ENCODE assay signal across 8 mouse cellular contexts in the genomic region with DNA sequence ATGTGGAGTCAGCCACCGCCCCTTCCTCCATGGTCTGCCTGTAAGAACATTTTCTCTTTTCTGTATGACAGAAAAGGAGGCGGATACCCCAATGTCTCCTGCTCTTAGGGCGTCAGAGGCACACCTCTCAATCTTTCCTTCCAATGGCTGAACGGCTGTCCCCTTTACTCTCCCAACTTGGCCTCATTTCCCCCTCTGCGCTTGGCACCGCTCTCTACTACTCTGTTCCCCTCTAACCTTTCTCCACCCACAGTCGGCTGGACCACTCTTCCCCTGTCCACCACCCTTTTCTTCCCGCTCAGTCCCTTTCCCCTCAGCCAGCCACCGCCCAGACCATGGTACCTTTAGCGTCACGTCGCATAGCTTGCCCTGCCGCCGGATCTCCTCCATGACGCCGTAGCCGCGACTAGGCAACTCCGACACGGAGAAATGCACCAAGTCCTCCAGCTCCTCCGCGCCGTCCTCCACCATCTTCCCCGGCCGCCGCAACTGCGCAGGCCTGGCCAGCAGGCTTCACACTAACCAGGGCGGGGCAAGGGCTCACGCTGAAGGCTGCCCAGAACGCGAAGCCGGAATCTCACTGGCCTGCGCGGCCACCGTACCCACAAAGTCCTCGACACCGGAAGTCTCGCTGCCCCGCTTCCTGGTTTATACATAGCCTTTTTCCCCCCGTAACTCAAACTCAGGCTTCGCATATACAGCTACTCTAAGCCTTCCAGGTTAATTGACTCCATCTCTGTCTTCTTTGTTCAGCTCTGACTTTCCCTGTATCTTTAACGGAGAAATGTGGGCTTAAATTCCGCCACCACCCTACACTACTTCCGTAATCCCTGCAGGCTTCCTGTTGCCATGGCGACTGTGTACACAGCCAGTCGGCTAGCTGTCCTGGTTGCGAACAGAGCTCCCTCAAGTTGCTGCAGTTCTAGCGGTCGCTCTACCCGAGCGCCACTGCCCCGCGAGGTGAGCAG. TPM values are rescaled to one million over a fixed set of nuclear protein-coding genes. Genes with fewer than 3 reads are reported as not detected.
DNase-seq lines count a peak whose midpoint lies in the region; ATAC-seq lines count a peak whose summit lies in the region.

TSS of gene Klhl18 (minus strand) at position 571 of the 968 bp plus-strand sequence.
TSS of gene Kif9 (plus strand) at position 835 of the 968 bp plus-strand sequence.

- under 1% methylated on average over 53 of the region's 53 CpGs for WGBS in hindbrain, embryonic 11.5 days

- peak within 1 kb of the TSS; percentile 67 for H3K4me2 ChIP-seq in hindbrain, embryonic 11.5 days (replicated peaks; ENCODE audit: low read depth, low read length)

- no peaks in the 10 kb centered on the region for H3K9me3 ChIP-seq in hindbrain, embryonic 11.5 days (ENCODE audit: control insufficient read depth, low read length)

- no peaks in the 10 kb centered on the region for H3K36me3 ChIP-seq in hindbrain, embryonic 11.5 days (ENCODE audit: control insufficient read depth, insufficient read depth, low read length)

- peak; percentile 99 for ATAC-seq in hindbrain, embryonic 11.5 days (ENCODE audit: low FRiP score)

- H3K4me3 ChIP-seq in hindbrain, embryonic 11.5 days (ENCODE audit: low read depth, low read length) = peak within 1 kb of the TSS; percentile 62

- H3K27ac ChIP-seq in hindbrain, embryonic 11.5 days (ENCODE audit: low read depth, low read length) = peak within 1 kb of the TSS; percentile 65

- H3K27me3 ChIP-seq in hindbrain, embryonic 11.5 days (ENCODE audit: control insufficient read depth, insufficient read depth, low read length) = no peaks in the 10 kb centered on the region

- H3K9ac ChIP-seq in hindbrain, embryonic 11.5 days (ENCODE audit: low read depth, low read length) = peak within 1 kb of the TSS; percentile 78

- H3K4me1 ChIP-seq in hindbrain, embryonic 11.5 days (replicated peaks; ENCODE audit: control insufficient read depth, insufficient read depth, low read length) = peaks cover 4% of the 10 kb centered on the region; the same call in 1 of the 2 replicates

- peak; percentile 97 for DNase-seq in Muller cell, postnatal 12 days (ENCODE audit: inconsistent ontology term)
- peak; percentile 97 for DNase-seq in cerebellum, adult 9-11 months
- peak; percentile 96 to 99 for DNase-seq in frontal cortex, adult 2 months (ENCODE audit: extremely low spot score in 1 of 2, low spot score in 1 of 2)
- DNase-seq in hindbrain, embryonic 11.5 days (ENCODE audit: low spot score) = peak; percentile 98
- DNase-seq in layer of hippocampus, postnatal 10 days (ENCODE audit: low spot score in 2 of 2) = peak; percentile 97 to 98
- DNase-seq in lung, postnatal 10 days = peak; percentile 99
- DNase-seq in ovary, postnatal 36 days (ENCODE audit: low spot score) = peak; percentile 96
- DNase-seq in thymus, postnatal 25 days = peak; percentile 94

RNA-seq across cellular contexts. Expression of gene Klhl18, which starts in this region (rescaled TPM):
- polyA plus RNA-seq in frontal cortex, adult 2 months (2012; rRNA removed) = 24.6 and 25.5 TPM in 2 replicates
- polyA plus RNA-seq in hindbrain, embryonic 11.5 days (2014; fragmentation: Nextera tagmentation; extraction: Ambion mirVana) = 9.2 and 9.7 TPM in 2 replicates
- 10 to 100 TPM; 29.5 to 31.4 TPM for total RNA-seq in layer of hippocampus, postnatal 10 days (2021)

RNA-seq across cellular contexts. Expression of gene Kif9, which starts in this region (rescaled TPM):
- 4.3 and 4.7 TPM in 2 replicates for polyA plus RNA-seq in frontal cortex, adult 2 months (2012; rRNA removed)
- 3.3 and 3.9 TPM in 2 replicates for polyA plus RNA-seq in hindbrain, embryonic 11.5 days (2014; fragmentation: Nextera tagmentation; extraction: Ambion mirVana)
- 1 to 10 TPM; 4.2 to 5.2 TPM for total RNA-seq in layer of hippocampus, postnatal 10 days (2021)

Comparison
In these comparisons a context has a peak if more than half of its experiments do, and no peak if none do; other contexts are left out.
1. Peak in every context shown above with its lines: DNase-seq, ATAC-seq, H3K4me3 ChIP-seq and H3K27ac ChIP-seq.